Mouse (Mus musculus): ENCODE measurements at regions not wholly inside any gene's neighbourhood (a gene's known extent, or its start where the extent isn't known, plus 50 kb on each side); places are given as distances from the start of the nearest gene placed in this dataset.
A peak's percentile ranks its signal among the peaks of the same experiment; 100 is the strongest.

GRCm38 (mm10) chr4:81763311-81764025 lies 320.9 kb upstream of the Mpdz start:
- DNase-seq (ENCODE audit: low spot score) (no peak), ATAC-seq (ENCODE audit: insufficient read depth, low FRiP score, low TSS enrichment) (no peak)
- 41% methylated on average over 10 of the region's 10 CpGs for WGBS
- no peak overlapping the region for H3K27ac ChIP-seq (ENCODE audit: low read depth, low read length)
- H3K4me1 ChIP-seq (ENCODE audit: control insufficient read depth, insufficient read depth, low read length), result peaks cover 16% of the 10 kb centered on the region
- H3K4me2 ChIP-seq (ENCODE audit: low read depth), result no peak overlapping the region
- 0 out of 2 replicates have a peak overlapping the region, but pooled peaks have one; percentile 5 for H3K9ac ChIP-seq (ENCODE audit: low read length)
- H3K9me3 ChIP-seq (ENCODE audit: control insufficient read depth, low read length), result no peaks in the 10 kb centered on the region
- H3K27me3 ChIP-seq (ENCODE audit: control insufficient read depth, insufficient read depth, low read length), result no peaks in the 10 kb centered on the region
- H3K4me3 ChIP-seq (ENCODE audit: low read depth, low read length), result no peak overlapping the region
- no peaks in the 10 kb centered on the region for H3K36me3 ChIP-seq (ENCODE audit: control insufficient read depth, insufficient read depth, low read length)

- H3K27me3 ChIP-seq (ENCODE audit: control insufficient read depth, insufficient read depth, low read length), result no peaks in the 10 kb centered on the region
- no peak for DNase-seq (ENCODE audit: low spot score)
- H3K4me2 ChIP-seq (ENCODE audit: low read depth), result no peak overlapping the region
- no peak overlapping the region for H3K9ac ChIP-seq (ENCODE audit: low read length)
- 26% methylated on average over 11 of the region's 11 CpGs for WGBS
- 0 out of 2 replicates have a peak, but pooled peaks have one; percentile 37 for ATAC-seq (ENCODE audit: insufficient read depth, low FRiP score, low TSS enrichment)
- no peak overlapping the region for H3K4me3 ChIP-seq (ENCODE audit: low read depth, low read length)
- no peaks in the 10 kb centered on the region for H3K9me3 ChIP-seq (ENCODE audit: control insufficient read depth, low read length)
- H3K4me1 ChIP-seq (ENCODE audit: control insufficient read depth, insufficient read depth, low read length), result peaks cover 16% of the 10 kb centered on the region
- no peaks in the 10 kb centered on the region for H3K36me3 ChIP-seq (ENCODE audit: control insufficient read depth, insufficient read depth, low read length)
- H3K27ac ChIP-seq (ENCODE audit: low read depth, low read length), result no peak overlapping the region
These were observed 320.1 kb upstream of the Mpdz start for GRCm38 (mm10) chr4:81762592-81763229.

DNA sequence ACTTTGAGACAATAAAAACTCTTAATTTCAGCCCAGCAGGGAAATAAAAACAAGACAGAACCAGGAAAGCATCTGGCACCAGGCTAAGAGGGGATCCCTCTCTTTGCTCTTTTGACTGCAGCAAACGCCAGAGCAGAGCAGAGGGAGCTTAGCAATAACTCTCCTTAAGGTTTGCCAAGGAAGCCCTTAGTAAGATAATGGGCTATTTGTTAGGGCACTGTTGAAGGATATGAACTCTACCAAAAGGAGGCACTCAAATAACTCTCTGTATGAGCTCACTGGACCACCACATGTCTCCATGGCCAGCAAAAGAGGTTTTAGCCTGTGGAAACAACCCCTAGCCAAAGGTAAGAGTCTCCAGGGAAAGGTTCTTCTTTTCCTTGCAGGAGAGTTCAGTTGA lies 315.3 kb upstream of the Mpdz start:
- Histone ChIP-seq H3K36me3 (ENCODE audit: control insufficient read depth, insufficient read depth, low read length) (no peaks in the 10 kb centered on the region), H3K4me2 (ENCODE audit: low read depth) (no peak overlapping the region), H3K4me1 (ENCODE audit: control insufficient read depth, insufficient read depth, low read length) (peaks cover 6% of the 10 kb centered on the region), H3K4me3 (ENCODE audit: low read depth, low read length) (no peak overlapping the region), H3K9ac (ENCODE audit: low read length) (no peak overlapping the region), H3K27me3 (ENCODE audit: control insufficient read depth, insufficient read depth, low read length) (no peaks in the 10 kb centered on the region), H3K9me3 (ENCODE audit: control insufficient read depth, low read length) (no peaks in the 10 kb centered on the region), H3K27ac (ENCODE audit: low read depth, low read length) (no peak overlapping the region)
- 25% methylated on average over 1 of the region's 1 CpGs for WGBS
- ATAC-seq (ENCODE audit: insufficient read depth, low FRiP score, low TSS enrichment) (no peak), DNase-seq (ENCODE audit: low spot score) (no peak)

GRCm38 (mm10) chr4:81744629-81745509 lies 302.3 kb upstream of the Mpdz start:
- Histone ChIP-seq H3K27ac (ENCODE audit: low read depth, low read length) (peak overlapping the region; percentile 91), H3K4me1 (ENCODE audit: control insufficient read depth, insufficient read depth, low read length) (peaks cover 9% of the 10 kb centered on the region), H3K9me3 (ENCODE audit: control insufficient read depth, low read length) (no peaks in the 10 kb centered on the region), H3K36me3 (ENCODE audit: control insufficient read depth, insufficient read depth, low read length) (no peaks in the 10 kb centered on the region), H3K9ac (ENCODE audit: low read length) (no peak overlapping the region; the same call in 1 of the 2 replicates), H3K27me3 (ENCODE audit: control insufficient read depth, insufficient read depth, low read length) (no peaks in the 10 kb centered on the region), H3K4me2 (ENCODE audit: low read depth) (no peak overlapping the region), H3K4me3 (ENCODE audit: low read depth, low read length) (no peak overlapping the region)
- ATAC-seq (ENCODE audit: insufficient read depth, low FRiP score, low TSS enrichment) (peak; percentile 71), DNase-seq (ENCODE audit: low spot score) (peak; percentile 64)
- WGBS, result 17% methylated on average over 18 of the region's 18 CpGs

- H3K9me3 ChIP-seq (ENCODE audit: control insufficient read depth, low read length), result no peaks in the 10 kb centered on the region
- WGBS, result 12% methylated on average over 8 of the region's 8 CpGs
- peak overlapping the region; percentile 37; the same call in 1 of the 2 replicates for H3K9ac ChIP-seq (ENCODE audit: low read length)
- H3K36me3 ChIP-seq (ENCODE audit: control insufficient read depth, insufficient read depth, low read length), result no peaks in the 10 kb centered on the region
- DNase-seq (ENCODE audit: low spot score), result peak; percentile 77
- H3K27me3 ChIP-seq (ENCODE audit: control insufficient read depth, insufficient read depth, low read length), result no peaks in the 10 kb centered on the region
- peak overlapping the region; percentile 16; the same call in 1 of the 2 replicates for H3K4me2 ChIP-seq (ENCODE audit: low read depth)
- no peak overlapping the region for H3K4me3 ChIP-seq (ENCODE audit: low read depth, low read length)
- peak; percentile 93 for ATAC-seq (ENCODE audit: insufficient read depth, low FRiP score, low TSS enrichment)
- H3K4me1 ChIP-seq (ENCODE audit: control insufficient read depth, insufficient read depth, low read length), result peaks cover 9% of the 10 kb centered on the region
- peak overlapping the region; percentile 91 for H3K27ac ChIP-seq (ENCODE audit: low read depth, low read length)
These were observed 301.5 kb upstream of the Mpdz start for GRCm38 (mm10) chr4:81743978-81744628.

- H3K4me2 ChIP-seq (ENCODE audit: low read depth), result no peak overlapping the region
- H3K27me3 ChIP-seq (ENCODE audit: control insufficient read depth, insufficient read depth, low read length), result no peaks in the 10 kb centered on the region
- no peak overlapping the region for H3K9ac ChIP-seq (ENCODE audit: low read length)
- DNase-seq (ENCODE audit: low spot score) (no peak), ATAC-seq (ENCODE audit: insufficient read depth, low FRiP score, low TSS enrichment) (no peak)
- H3K9me3 ChIP-seq (ENCODE audit: control insufficient read depth, low read length), result no peaks in the 10 kb centered on the region
- no peak overlapping the region for H3K4me3 ChIP-seq (ENCODE audit: low read depth, low read length)
- no peak overlapping the region for H3K27ac ChIP-seq (ENCODE audit: low read depth, low read length)
- 50% methylated on average over 4 of the region's 4 CpGs for WGBS
- no peaks in the 10 kb centered on the region for H3K36me3 ChIP-seq (ENCODE audit: control insufficient read depth, insufficient read depth, low read length)
- H3K4me1 ChIP-seq (ENCODE audit: control insufficient read depth, insufficient read depth, low read length), result peaks cover 9% of the 10 kb centered on the region
These were observed 300.2 kb upstream of the Mpdz start for GRCm38 (mm10) chr4:81742536-81743459.

DNA sequence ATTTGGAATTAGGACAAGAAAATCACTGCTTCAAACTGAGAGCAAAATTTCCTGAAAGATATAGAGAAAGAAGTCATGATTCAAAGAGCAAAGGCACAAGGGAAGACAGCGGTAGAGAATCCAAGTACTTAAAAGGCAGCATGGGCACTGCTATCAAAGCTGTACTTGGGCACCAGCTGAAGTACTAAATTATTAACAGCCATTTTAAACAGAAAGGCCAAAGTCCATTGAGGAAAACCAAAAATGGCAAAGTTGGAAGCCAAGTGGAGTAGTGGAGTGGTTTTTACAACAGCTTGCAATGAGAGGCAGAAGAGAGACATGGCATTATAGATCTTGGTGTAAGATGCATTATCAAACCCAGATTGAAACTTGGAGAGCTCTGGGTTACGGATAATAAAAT lies 291.8 kb upstream of the Mpdz start:
- no peak overlapping the region for H3K4me2 ChIP-seq (ENCODE audit: low read depth)
- no peaks in the 10 kb centered on the region for H3K9me3 ChIP-seq (ENCODE audit: control insufficient read depth, low read length)
- DNase-seq (ENCODE audit: low spot score) (no peak), ATAC-seq (ENCODE audit: insufficient read depth, low FRiP score, low TSS enrichment) (no peak)
- H3K27ac ChIP-seq (ENCODE audit: low read depth, low read length), result no peak overlapping the region
- no peaks in the 10 kb centered on the region for H3K4me1 ChIP-seq (ENCODE audit: control insufficient read depth, insufficient read depth, low read length)
- no peaks in the 10 kb centered on the region for H3K27me3 ChIP-seq (ENCODE audit: control insufficient read depth, insufficient read depth, low read length)
- H3K4me3 ChIP-seq (ENCODE audit: low read depth, low read length), result no peak overlapping the region
- no peaks in the 10 kb centered on the region for H3K36me3 ChIP-seq (ENCODE audit: control insufficient read depth, insufficient read depth, low read length)
- WGBS, result 99% methylated on average over 2 of the region's 2 CpGs
- H3K9ac ChIP-seq (ENCODE audit: low read length), result no peak overlapping the region

Data from neural tube, embryonic 11.5 days (tissue).